Mouse (Mus musculus): ENCODE measurements around the gene Smim22. TPM values are rescaled to one million over a fixed set of nuclear protein-coding genes. Genes with fewer than 3 reads are reported as not detected.

Smim22 gene
- polyA plus RNA-seq, 1 experiment = not detected

GRCm38 (mm10) chr16:5036649-5037234, 29.7 kb downstream of the Smim22 start:
- no peak for TF ChIP-seq GATA1 (IDR thresholded peaks at IDR 0.05; ENCODE audit: low read length)

- no peak for TF ChIP-seq GATA1 (IDR thresholded peaks at IDR 0.05; ENCODE audit: low read length)
Observed at GRCm38 (mm10) chr16:5045322-5045721, 38.2 kb downstream of the Smim22 start.

- TF ChIP-seq GATA1 (IDR thresholded peaks at IDR 0.05; ENCODE audit: low read length) = no peak
Observed at GRCm38 (mm10) chr16:5049182-5049773, 42.2 kb downstream of the Smim22 start.

- no peak for TF ChIP-seq GATA1 (IDR thresholded peaks at IDR 0.05; ENCODE audit: low read length)
Observed at GRCm38 (mm10) chr16:5049774-5050234, 42.7 kb downstream of the Smim22 start, which contains the start of the genes Glyr1 and Ubn1. Gene Glyr1, minus strand, starts transcription at chr16:5049863. Gene Ubn1, plus strand, starts transcription at chr16:5050057.

- TF ChIP-seq GATA1 (IDR thresholded peaks at IDR 0.05; ENCODE audit: low read length) = no peak
Observed at GRCm38 (mm10) chr16:5050251-5051110, 43.4 kb downstream of the Smim22 start.

Other genes starting within 250 kb of the Smim22 start
- 34.7 and 56.1 TPM in 2 replicates for gene Cdip1, start 217.0 kb upstream of the Smim22 start, polyA plus RNA-seq (2012)
- gene 4930562C15Rik, start 171.9 kb upstream of the Smim22 start, polyA plus RNA-seq (2012) = not detected in 2 replicates
- gene Ubald1, start 127.0 kb upstream of the Smim22 start, polyA plus RNA-seq (2012) = 162 and 189 TPM in 2 replicates
- 21.5 and 23.9 TPM in 2 replicates for gene Mgrn1, start 121.0 kb upstream of the Smim22 start, polyA plus RNA-seq (2012)
- gene Nudt16l1, start 68.5 kb upstream of the Smim22 start, polyA plus RNA-seq (2012) = 45.2 and 49.4 TPM in 2 replicates
- gene Anks3, start 43.1 kb upstream of the Smim22 start, polyA plus RNA-seq (2012) = 21.3 and 23.5 TPM in 2 replicates
- gene Sept12, start 9.4 kb upstream of the Smim22 start, polyA plus RNA-seq (2012) = 0.08 TPM in 1 of 2 replicates, not detected in the other
- 17.5 and 28.8 TPM in 2 replicates for gene Rogdi, start 6.3 kb downstream of the Smim22 start, polyA plus RNA-seq (2012)
- 17.1 and 26.7 TPM in 2 replicates for gene Glyr1, start 42.6 kb downstream of the Smim22 start, polyA plus RNA-seq (2012)
- 15.6 and 16.6 TPM in 2 replicates for gene Ubn1, start 42.8 kb downstream of the Smim22 start, polyA plus RNA-seq (2012)
- not detected in 2 replicates for gene Ppl, start 125.1 kb downstream of the Smim22 start, polyA plus RNA-seq (2012)
- gene Sec14l5, start 139.8 kb downstream of the Smim22 start, polyA plus RNA-seq (2012) = not detected in 2 replicates
- 22.6 and 25.4 TPM in 2 replicates for gene Nagpa, start 196.7 kb downstream of the Smim22 start, polyA plus RNA-seq (2012)
- gene AU021092, start 215.0 kb downstream of the Smim22 start, polyA plus RNA-seq (2012) = not detected in 2 replicates
- 4.3 and 9.2 TPM in 2 replicates for gene Alg1, start 226.3 kb downstream of the Smim22 start, polyA plus RNA-seq (2012)
- 3.8 and 4.6 TPM in 2 replicates for gene Eef2kmt, start 248.7 kb downstream of the Smim22 start, polyA plus RNA-seq (2012)